Mouse (Mus musculus): Measurements from ENCODE around the gene Rec8.

The Rec8 gene

GRCm38 (mm10) chr14:55617822-55618221 lies at the start of gene Rec8:
Rec8 (plus strand) TSS chr14:55618037.
- DNase-seq = peak; percentile 62

- DNase-seq = no peak
Measured at GRCm38 (mm10) chr14:55570588-55570987, 47.2 kb upstream of the Rec8 start.

- no peak for DNase-seq
Measured at GRCm38 (mm10) chr14:55571760-55572159, 46.1 kb upstream of the Rec8 start.

GRCm38 (mm10) chr14:55575302-55575701 lies 42.5 kb upstream of the Rec8 start, which contains the start of gene Fitm1:
Fitm1 (plus strand) TSS chr14:55575617.
- DNase-seq = no peak

- DNase-seq = peak; percentile 66
Measured at GRCm38 (mm10) chr14:55575711-55576110, 42.1 kb upstream of the Rec8 start.

GRCm38 (mm10) chr14:55576376-55576775 lies 41.5 kb upstream of the Rec8 start:
- peak; percentile 42 for DNase-seq

GRCm38 (mm10) chr14:55577871-55578667 lies 39.8 kb upstream of the Rec8 start, which contains the start of gene Psme1:
Psme1 (plus strand) TSS chr14:55578123.
- peak; percentile 77 for DNase-seq

- DNase-seq = peak; percentile 79
Measured at GRCm38 (mm10) chr14:55578668-55579269, 39.1 kb upstream of the Rec8 start.

GRCm38 (mm10) chr14:55579511-55580496 lies 38.0 kb upstream of the Rec8 start:
- DNase-seq = no peak

- no peak for DNase-seq
Measured at GRCm38 (mm10) chr14:55580731-55581130, 37.1 kb upstream of the Rec8 start.

GRCm38 (mm10) chr14:55581981-55582681 lies 35.7 kb upstream of the Rec8 start:
- DNase-seq = no peak

- no peak for DNase-seq
Measured at GRCm38 (mm10) chr14:55584303-55584701, 33.5 kb upstream of the Rec8 start.

GRCm38 (mm10) chr14:55584702-55585565 lies 32.9 kb upstream of the Rec8 start, which contains the start of gene Emc9:
Emc9 (minus strand) TSS chr14:55585302.
- DNase-seq = peak; percentile 87

GRCm38 (mm10) chr14:55585566-55585960 lies 32.3 kb upstream of the Rec8 start:
- DNase-seq = no peak

- no peak for DNase-seq
Measured at GRCm38 (mm10) chr14:55586149-55586548, 31.7 kb upstream of the Rec8 start.

GRCm38 (mm10) chr14:55589271-55589670 lies 28.6 kb upstream of the Rec8 start:
- DNase-seq = no peak

GRCm38 (mm10) chr14:55589771-55590448 lies 27.9 kb upstream of the Rec8 start:
- no peak for DNase-seq

GRCm38 (mm10) chr14:55590748-55591330 lies 27.0 kb upstream of the Rec8 start, which contains the start of gene Psme2:
Psme2 (minus strand) TSS chr14:55591113.
- DNase-seq = peak; percentile 99

- peak; percentile 99 for DNase-seq
Measured at GRCm38 (mm10) chr14:55591331-55591891, 26.4 kb upstream of the Rec8 start, which contains the start of gene Rnf31. Rnf31 (plus strand) TSS chr14:55591708.

GRCm38 (mm10) chr14:55592226-55592625 lies 25.6 kb upstream of the Rec8 start:
- peak; percentile 49 for DNase-seq

Measured in kidney, adult 9 months (tissue).